8 mouse cellular contexts compared by ENCODE assay signal in the genomic region with DNA sequence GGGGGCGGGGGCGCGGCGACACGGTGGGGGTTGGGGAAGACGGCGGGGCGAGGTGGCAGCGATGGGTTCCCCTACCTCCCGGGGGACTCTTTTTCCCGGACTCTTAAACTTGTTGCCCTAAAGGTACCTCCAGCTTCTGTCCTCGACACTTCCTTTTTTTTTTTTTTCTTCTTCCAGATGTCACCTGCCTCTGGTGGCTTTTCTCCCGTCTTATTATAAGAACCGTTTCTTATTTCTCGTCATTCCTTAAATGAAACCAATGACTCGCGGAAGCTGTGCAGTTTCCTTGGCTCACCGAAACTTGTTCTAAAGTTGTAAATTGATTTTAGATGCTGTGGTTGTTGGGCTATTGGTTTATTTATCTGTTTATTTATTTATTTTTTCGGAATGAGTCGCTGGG. TPM values are rescaled to one million over a fixed set of nuclear protein-coding genes. Genes with fewer than 3 reads are reported as not detected.
DNase-seq lines count a peak whose midpoint lies in the region; ATAC-seq and TF ChIP-seq lines count a peak whose summit lies in the region.

No protein-coding gene starts in this region.

- no peak for TF ChIP-seq EP300 in CH12.LX (IDR thresholded peaks at IDR 0.05; ENCODE audit: low read length)

- H3K4me2 ChIP-seq in heart, embryonic 12.5 days = peak overlapping the region; percentile 89
- H3K4me2 ChIP-seq in CH12.LX (ENCODE audit: insufficient read depth, low read depth, poor library complexity, severe bottlenecking) = peak overlapping the region; percentile 58
- peak overlapping the region; percentile 72 for H3K4me2 ChIP-seq in forebrain, embryonic 14.5 days (ENCODE audit: low read length)
- H3K4me2 ChIP-seq in liver, embryonic 16.5 days (ENCODE audit: low read depth, low read length) = peak overlapping the region; percentile 79

- H3K9me3 ChIP-seq in heart, embryonic 12.5 days (replicated peaks) = no peaks in the 10 kb centered on the region
- H3K9me3 ChIP-seq in CH12.LX (replicated peaks; ENCODE audit: low read length) = no peaks in the 10 kb centered on the region
- H3K9me3 ChIP-seq in forebrain, embryonic 14.5 days (replicated peaks; ENCODE audit: control insufficient read depth, low read length) = no peaks in the 10 kb centered on the region
- no peaks in the 10 kb centered on the region for H3K9me3 ChIP-seq in liver, embryonic 16.5 days (replicated peaks; ENCODE audit: control insufficient read depth, low read length)

- peak overlapping the region; percentile 95 for H3K4me3 ChIP-seq in heart, embryonic 12.5 days
- peak overlapping the region; percentile 57 to 95 (median 90) for H3K4me3 ChIP-seq in CH12.LX (replicated peaks in 1 of 3; ENCODE audit: low read depth in 2 of 3, low read length in 2 of 3, poor library complexity in 1 of 3)
- H3K4me3 ChIP-seq in forebrain, embryonic 14.5 days (ENCODE audit: low read depth, low read length) = peak overlapping the region; percentile 95
- peak overlapping the region; percentile 94 for H3K4me3 ChIP-seq in liver, embryonic 16.5 days (ENCODE audit: low read depth, low read length)

- no peak for TF ChIP-seq RAD21 in CH12.LX (IDR thresholded peaks at IDR 0.05; ENCODE audit: low read depth, low read length)

- in situ Hi-C loops in CH12.LX (cut with MboI; ENCODE audit: low pct_ligation_motif_present, low pct_unique_long_range_greater_than_20kb, low sequenced_read_pairs) = no loop called here

- dilution Hi-C loops in CH12.LX (cut with MboI; ENCODE audit: extremely low pct_ligation_motif_present, extremely low pct_unique_long_range_greater_than_20kb, low sequenced_read_pairs) = no loop called here

- peaks cover 17% of the 10 kb centered on the region for H3K79me2 ChIP-seq in CH12.LX (replicated peaks; ENCODE audit: control insufficient read depth, extremely low read depth, insufficient read depth, poor library complexity, severe bottlenecking)

- 0 out of 2 replicates have a peak, but pooled peaks cover 15% of the 10 kb centered on the region for H3K27me3 ChIP-seq in heart, embryonic 12.5 days (replicated peaks)
- peaks cover 11% of the 10 kb centered on the region for H3K27me3 ChIP-seq in CH12.LX (replicated peaks)
- no peaks in the 10 kb centered on the region for H3K27me3 ChIP-seq in forebrain, embryonic 14.5 days (replicated peaks; ENCODE audit: control insufficient read depth, insufficient read depth, low read length)
- peaks cover 24% of the 10 kb centered on the region for H3K27me3 ChIP-seq in liver, embryonic 16.5 days (ENCODE audit: control insufficient read depth, insufficient read depth, low read depth, low read length)

- DNase-seq in heart, adult 9 months (ENCODE audit: low spot score in 2 of 2) = no peak
- no peak for DNase-seq in CH12.LX (ENCODE audit: extremely low read depth)
- DNase-seq in forebrain, embryonic 14.5 days (ENCODE audit: low spot score) = no peak
- no peak for DNase-seq in urinary bladder, postnatal 25 days (ENCODE audit: low spot score)
- DNase-seq in testis, postnatal 14 days (ENCODE audit: low spot score) = no peak

- no peak for TF ChIP-seq CTCF in CH12.LX (conservative IDR thresholded peaks at IDR 0.05 in 1 of 2, IDR thresholded peaks at IDR 0.05 in 1 of 2; ENCODE audit: low read depth in 2 of 2, low read length in 2 of 2)

- peak overlapping the region; percentile 95 for H3K9ac ChIP-seq in heart, embryonic 12.5 days
- H3K9ac ChIP-seq in CH12.LX (ENCODE audit: insufficient read depth, low read depth) = peak overlapping the region; percentile 72
- peak overlapping the region; percentile 95 for H3K9ac ChIP-seq in forebrain, embryonic 14.5 days (ENCODE audit: low read length)
- peak overlapping the region; percentile 94 for H3K9ac ChIP-seq in liver, embryonic 16.5 days (ENCODE audit: low read depth, low read length)

- no peak for ATAC-seq in heart, embryonic 12.5 days (ENCODE audit: insufficient number of reproducible peaks, low FRiP score)
- no peak for ATAC-seq in forebrain, embryonic 14.5 days
- ATAC-seq in liver, embryonic 16.5 days (ENCODE audit: low read depth) = no peak
- no peak for ATAC-seq in cerebellum, adult (ENCODE audit: insufficient number of reproducible peaks, low FRiP score, low TSS enrichment)

- no peak for TF ChIP-seq POLR2A in CH12.LX (IDR thresholded peaks at IDR 0.05; ENCODE audit: low read depth, low read length)

- no peaks in the 10 kb centered on the region for H3K36me3 ChIP-seq in heart, embryonic 12.5 days
- H3K36me3 ChIP-seq in CH12.LX (replicated peaks in 1 of 2; ENCODE audit: control insufficient read depth in 1 of 2, insufficient read depth in 1 of 2, low read length in 1 of 2) = peaks cover 0 to 5% of the 10 kb centered on the region in 2 experiments
- H3K36me3 ChIP-seq in forebrain, embryonic 14.5 days (ENCODE audit: control insufficient read depth, insufficient read depth, low read length) = no peaks in the 10 kb centered on the region
- no peaks in the 10 kb centered on the region for H3K36me3 ChIP-seq in liver, embryonic 16.5 days (ENCODE audit: control insufficient read depth, insufficient read depth)

- WGBS in heart, embryonic 12.5 days = 2% methylated on average over 20 of the region's 20 CpGs
- 3% methylated on average over 17 of the region's 20 CpGs for WGBS in forebrain, embryonic 14.5 days
- WGBS in liver, embryonic 16.5 days (ENCODE audit: insufficient replicate concordance) = 2% methylated on average over 17 of the region's 20 CpGs

- peak overlapping the region; percentile 81; the same call in 1 of the 2 replicates for H3K27ac ChIP-seq in heart, embryonic 12.5 days (ENCODE audit: poor library complexity, severe bottlenecking)
- H3K27ac ChIP-seq in CH12.LX (ENCODE audit: insufficient read depth, low read depth) = no peak overlapping the region
- H3K27ac ChIP-seq in forebrain, embryonic 14.5 days (ENCODE audit: low read depth, low read length) = peak overlapping the region; percentile 86; the same call in 1 of the 2 replicates
- H3K27ac ChIP-seq in liver, embryonic 16.5 days (ENCODE audit: low read length) = no peak overlapping the region; the same call in 1 of the 2 replicates

- H3K4me1 ChIP-seq in heart, embryonic 12.5 days (replicated peaks) = peaks cover 25% of the 10 kb centered on the region
- H3K4me1 ChIP-seq in CH12.LX (ENCODE audit: control insufficient read depth in 1 of 2, insufficient read depth in 2 of 2) = peaks cover 3 to 23% of the 10 kb centered on the region in 2 experiments; a peak in 3 of 4 replicates
- peaks cover 8% of the 10 kb centered on the region for H3K4me1 ChIP-seq in forebrain, embryonic 14.5 days (ENCODE audit: control insufficient read depth, insufficient read depth, low read length)
- H3K4me1 ChIP-seq in liver, embryonic 16.5 days (ENCODE audit: control insufficient read depth, low read depth, low read length) = peaks cover 27% of the 10 kb centered on the region

TF ChIP-seq in CH12.LX, 34 proteins besides CTCF, POLR2A, EP300 and RAD21:
- no peak for TF ChIP-seq BHLHE40 (IDR thresholded peaks at IDR 0.05; ENCODE audit: low read depth, low read length)
- peak; percentile 83 for TF ChIP-seq ZNF384 (IDR thresholded peaks at IDR 0.05; ENCODE audit: low read depth, low read length)
- TF ChIP-seq ETS1 (conservative IDR thresholded peaks at IDR 0.05; ENCODE audit: low read depth, low read length) = no peak
- no peak for TF ChIP-seq TCF12 (IDR thresholded peaks at IDR 0.05; ENCODE audit: low read depth, low read length)
- no peak for TF ChIP-seq SIN3A (IDR thresholded peaks at IDR 0.05; ENCODE audit: low read length)
- TF ChIP-seq JUN (IDR thresholded peaks at IDR 0.05; ENCODE audit: insufficient read depth, low read depth, low read length) = no peak
- no peak for TF ChIP-seq MAZ (IDR thresholded peaks at IDR 0.05; ENCODE audit: low read depth, low read length)
- no peak for TF ChIP-seq E2F4 (IDR thresholded peaks at IDR 0.05; ENCODE audit: insufficient replicate concordance, low read depth, low read length)

RNA-seq across cellular contexts. Expression of a gene that starts 0.7 kb away (rescaled TPM):
- polyA plus RNA-seq in heart, embryonic 12.5 days (2016; fragmentation: Nextera tagmentation; extraction: Ambion mirVana) = 6.9 and 7.6 TPM in 2 replicates
- total RNA-seq in CH12.LX (2012; rRNA removed) (9.4 and 10.1 TPM in 2 replicates), CH12.LX (2014; rRNA removed) (5.7 and 5.9 TPM in 2 replicates)
- polyA plus RNA-seq in CH12.LX (2012; ENCODE audit: insufficient read length, low read depth) = 4.3 and 5.1 TPM in 2 replicates
- polyA plus RNA-seq in forebrain, embryonic 14.5 days (2014; fragmentation: Nextera tagmentation; extraction: Ambion mirVana) = 5.2 and 7.4 TPM in 2 replicates
- 1.9 and 2.3 TPM in 2 replicates for polyA plus RNA-seq in liver, embryonic 16.5 days (2015; fragmentation: Nextera tagmentation; extraction: Ambion mirVana)

Comparison
In these comparisons a context has a peak if more than half of its experiments do, and no peak if none do; other contexts are left out.
1. H3K27ac ChIP-seq: peak in heart, embryonic 12.5 days (single experiment) and forebrain, embryonic 14.5 days (single experiment); none in CH12.LX (single experiment) and liver, embryonic 16.5 days (single experiment).
2. Peak in every context shown above with its lines, with median percentiles within 50 percentile points of each other: H3K4me2 ChIP-seq, H3K4me3 ChIP-seq and H3K9ac ChIP-seq.